Mouse (Mus musculus): ENCODE data around the gene Gpsm2. TPM values are rescaled to one million over a fixed set of nuclear protein-coding genes. Genes with fewer than 3 reads are reported as not detected.

Gene Gpsm2
- polyA plus RNA-seq, 1 experiment from 2014 or later: 20.2 TPM

GRCm38 (mm10) chr3:108721076-108721991 lies 775 bp downstream of the Gpsm2 start:
- no peaks in the 10 kb centered on the region for H3K36me3 ChIP-seq
- H3K27me3 ChIP-seq: no peaks in the 10 kb centered on the region
- H3K9ac ChIP-seq: peak overlapping the region; percentile 77
- H3K4me3 ChIP-seq: peak overlapping the region; percentile 87
- H3K27ac ChIP-seq (replicated peaks): peak overlapping the region; percentile 84
- H3K4me2 ChIP-seq: peak overlapping the region; percentile 75
- no peaks in the 10 kb centered on the region for H3K9me3 ChIP-seq
- WGBS: under 1% methylated on average over 44 of the region's 44 CpGs
- H3K4me1 ChIP-seq (replicated peaks): peaks cover 14% of the 10 kb centered on the region
- no peak; the same call in 1 of the 2 replicates for ATAC-seq (ENCODE audit: low FRiP score, low read depth)

DNA sequence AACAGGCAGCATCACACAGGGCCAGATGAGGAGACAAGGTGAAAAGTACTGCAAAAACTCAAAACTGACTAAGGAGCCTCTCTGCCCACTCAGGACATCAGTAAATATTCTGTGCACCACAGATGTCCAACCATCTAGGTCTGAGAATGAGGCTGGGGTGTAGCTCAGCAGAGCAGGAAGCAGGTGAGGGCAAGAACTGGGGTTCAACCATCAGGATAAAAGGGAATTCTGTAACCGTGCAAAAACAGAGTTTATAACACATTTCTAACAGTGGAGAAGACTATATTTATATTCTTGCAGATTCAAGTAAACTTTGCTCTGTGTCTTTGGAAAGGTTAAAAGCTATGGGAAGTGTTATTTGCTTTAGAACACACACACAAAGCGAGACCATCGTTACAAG lies 2.3 kb downstream of the Gpsm2 start:
- 0 out of 2 replicates have a peak overlapping the region, but pooled peaks have one; percentile 75 for H3K4me2 ChIP-seq
- WGBS: 89% methylated on average over 3 of the region's 3 CpGs

DNA sequence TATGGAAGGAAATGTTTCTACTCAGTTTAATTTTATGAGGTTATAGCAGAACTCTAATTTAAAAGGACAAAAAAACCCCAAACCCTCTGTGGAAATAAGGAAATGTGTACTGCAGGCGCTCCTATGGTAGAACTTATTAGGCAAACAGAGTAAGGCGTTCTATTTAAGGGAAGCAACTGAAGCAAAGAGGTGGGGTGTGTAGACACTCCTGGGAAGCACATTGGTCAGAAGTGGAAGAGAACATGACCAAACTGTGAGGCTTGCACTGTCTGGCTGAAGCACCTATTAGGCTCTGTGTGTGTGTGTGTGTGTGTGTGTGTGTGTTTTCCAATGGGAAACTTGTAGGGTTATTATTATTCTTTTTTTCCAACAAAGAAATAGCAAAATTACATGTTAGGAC lies 2.8 kb downstream of the Gpsm2 start:
- no peaks in the 10 kb centered on the region for H3K9me3 ChIP-seq
- peaks cover 14% of the 10 kb centered on the region for H3K4me1 ChIP-seq (replicated peaks)
- 89% methylated on average over 2 of the region's 2 CpGs for WGBS
- H3K27me3 ChIP-seq: no peaks in the 10 kb centered on the region
- no peak overlapping the region for H3K4me2 ChIP-seq
- no peak overlapping the region for H3K27ac ChIP-seq (replicated peaks)
- no peak overlapping the region for H3K4me3 ChIP-seq
- no peak overlapping the region for H3K9ac ChIP-seq
- ATAC-seq (ENCODE audit: low FRiP score, low read depth): no peak
- no peaks in the 10 kb centered on the region for H3K36me3 ChIP-seq

More for the DNA sequence above, 2.3 kb downstream of the Gpsm2 start:
- Histone ChIP-seq H3K9ac (no peak overlapping the region), H3K9me3 (no peaks in the 10 kb centered on the region), H3K4me1 (replicated peaks) (peaks cover 14% of the 10 kb centered on the region), H3K27me3 (no peaks in the 10 kb centered on the region), H3K4me3 (no peak overlapping the region), H3K27ac (replicated peaks) (no peak overlapping the region), H3K36me3 (no peaks in the 10 kb centered on the region)
- no peak for ATAC-seq (ENCODE audit: low FRiP score, low read depth)

GRCm38 (mm10) chr3:108717896-108718502 lies 4.1 kb downstream of the Gpsm2 start:
- H3K9ac ChIP-seq: no peak overlapping the region
- no peaks in the 10 kb centered on the region for H3K36me3 ChIP-seq
- ATAC-seq (ENCODE audit: low FRiP score, low read depth): no peak
- peaks cover 20% of the 10 kb centered on the region for H3K4me1 ChIP-seq (replicated peaks)
- H3K9me3 ChIP-seq: no peaks in the 10 kb centered on the region
- H3K4me3 ChIP-seq: no peak overlapping the region
- no peak overlapping the region for H3K27ac ChIP-seq (replicated peaks)
- H3K4me2 ChIP-seq: no peak overlapping the region
- WGBS: 88% methylated on average over 3 of the region's 3 CpGs
- H3K27me3 ChIP-seq: no peaks in the 10 kb centered on the region

GRCm38 (mm10) chr3:108714837-108715236 lies 7.3 kb downstream of the Gpsm2 start:
- ATAC-seq (ENCODE audit: low FRiP score, low read depth): no peak
- no peak overlapping the region for H3K4me3 ChIP-seq
- H3K36me3 ChIP-seq: no peaks in the 10 kb centered on the region
- H3K9ac ChIP-seq: no peak overlapping the region
- 96% methylated on average over 4 of the region's 4 CpGs for WGBS
- H3K9me3 ChIP-seq: no peaks in the 10 kb centered on the region
- H3K27ac ChIP-seq (replicated peaks): no peak overlapping the region
- no peak overlapping the region for H3K4me2 ChIP-seq
- peaks cover 10% of the 10 kb centered on the region for H3K4me1 ChIP-seq (replicated peaks)
- H3K27me3 ChIP-seq: no peaks in the 10 kb centered on the region

DNA sequence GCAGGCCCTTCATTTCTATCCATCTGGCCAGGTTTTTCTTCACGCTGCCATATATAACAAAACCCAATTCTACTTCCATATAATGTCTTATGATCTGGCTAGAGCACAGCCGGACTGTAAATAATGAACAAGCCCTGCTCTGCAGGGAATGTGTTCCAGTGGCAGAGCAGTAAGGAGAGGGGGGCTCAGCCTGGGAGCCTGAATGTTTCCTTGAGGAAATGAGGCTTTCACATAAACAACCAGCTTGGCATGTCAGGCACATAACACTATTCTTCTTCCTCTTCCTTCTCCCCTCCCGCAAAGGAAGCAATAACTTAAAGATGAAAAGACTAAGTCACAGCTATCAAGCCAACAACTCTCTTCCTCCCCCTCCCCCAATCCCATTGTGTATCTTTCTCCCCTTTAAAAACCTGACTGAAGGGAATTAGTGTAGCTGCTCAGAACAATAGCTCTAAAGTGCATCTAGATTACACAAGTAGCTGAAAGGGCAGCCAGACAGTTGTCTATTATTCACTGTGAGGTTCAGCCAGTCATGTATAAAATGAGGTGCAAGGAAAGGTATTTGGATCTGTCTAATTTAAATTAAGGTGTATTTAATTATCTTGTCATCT lies 8.9 kb downstream of the Gpsm2 start:
- 0 out of 2 replicates have a peak overlapping the region, but pooled peaks have one; percentile 1 for H3K27ac ChIP-seq (replicated peaks)

GRCm38 (mm10) chr3:108711296-108711695 lies 10.8 kb downstream of the Gpsm2 start:
- Histone ChIP-seq H3K27ac (replicated peaks) (no peak overlapping the region), H3K9me3 (no peaks in the 10 kb centered on the region), H3K4me2 (no peak overlapping the region), H3K4me3 (no peak overlapping the region), H3K27me3 (no peaks in the 10 kb centered on the region), H3K4me1 (replicated peaks) (peaks cover 10% of the 10 kb centered on the region), H3K36me3 (no peaks in the 10 kb centered on the region), H3K9ac (no peak overlapping the region)
- 92% methylated on average over 5 of the region's 5 CpGs for WGBS
- no peak for ATAC-seq (ENCODE audit: low FRiP score, low read depth)

More for the DNA sequence above, 8.9 kb downstream of the Gpsm2 start:
- Histone ChIP-seq H3K4me3 (no peak overlapping the region), H3K36me3 (no peaks in the 10 kb centered on the region), H3K4me1 (replicated peaks) (peaks cover 10% of the 10 kb centered on the region), H3K4me2 (no peak overlapping the region; the same call in 1 of the 2 replicates), H3K9me3 (no peaks in the 10 kb centered on the region), H3K9ac (no peak overlapping the region), H3K27me3 (no peaks in the 10 kb centered on the region)
- WGBS: 33% methylated on average over 3 of the region's 3 CpGs
- no peak for ATAC-seq (ENCODE audit: low FRiP score, low read depth)

DNA sequence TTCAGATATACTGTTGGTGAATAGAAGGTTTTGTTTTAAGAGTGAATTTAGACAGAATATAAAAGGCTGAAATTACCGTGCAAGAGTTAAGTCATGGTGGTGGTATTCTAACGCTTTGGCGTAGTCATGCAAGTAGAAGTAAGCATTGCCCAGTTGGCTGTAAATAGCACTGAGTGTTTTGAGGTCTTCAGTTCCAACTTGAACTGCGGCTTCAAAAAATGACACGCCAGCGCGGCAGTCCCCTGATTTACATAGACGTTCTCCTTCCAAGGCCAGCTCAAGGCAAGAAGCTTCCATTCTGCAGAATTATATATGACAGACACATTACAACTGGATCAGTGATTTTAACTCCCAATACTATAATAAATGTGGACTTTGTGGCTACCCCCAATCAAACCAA lies 19.3 kb downstream of the Gpsm2 start:
- Histone ChIP-seq H3K9me3 (no peaks in the 10 kb centered on the region), H3K27me3 (no peaks in the 10 kb centered on the region), H3K27ac (replicated peaks) (no peak overlapping the region), H3K36me3 (0 out of 2 replicates have a peak, but pooled peaks cover 3% of the 10 kb centered on the region), H3K4me3 (no peak overlapping the region), H3K9ac (no peak overlapping the region), H3K4me1 (replicated peaks) (no peaks in the 10 kb centered on the region), H3K4me2 (no peak overlapping the region)
- WGBS: 96% methylated on average over 8 of the region's 8 CpGs
- no peak for ATAC-seq (ENCODE audit: low FRiP score, low read depth)

- Histone ChIP-seq H3K4me3 (no peak overlapping the region), H3K9ac (no peak overlapping the region), H3K4me1 (replicated peaks) (no peaks in the 10 kb centered on the region), H3K27ac (replicated peaks) (no peak overlapping the region), H3K27me3 (no peaks in the 10 kb centered on the region), H3K4me2 (no peak overlapping the region), H3K9me3 (no peaks in the 10 kb centered on the region), H3K36me3 (0 out of 2 replicates have a peak, but pooled peaks cover 3% of the 10 kb centered on the region)
- no peak for ATAC-seq (ENCODE audit: low FRiP score, low read depth)
- WGBS: 97% methylated on average over 1 of the region's 1 CpGs
These were observed 20.9 kb downstream of the Gpsm2 start for GRCm38 (mm10) chr3:108701256-108701655.

DNA sequence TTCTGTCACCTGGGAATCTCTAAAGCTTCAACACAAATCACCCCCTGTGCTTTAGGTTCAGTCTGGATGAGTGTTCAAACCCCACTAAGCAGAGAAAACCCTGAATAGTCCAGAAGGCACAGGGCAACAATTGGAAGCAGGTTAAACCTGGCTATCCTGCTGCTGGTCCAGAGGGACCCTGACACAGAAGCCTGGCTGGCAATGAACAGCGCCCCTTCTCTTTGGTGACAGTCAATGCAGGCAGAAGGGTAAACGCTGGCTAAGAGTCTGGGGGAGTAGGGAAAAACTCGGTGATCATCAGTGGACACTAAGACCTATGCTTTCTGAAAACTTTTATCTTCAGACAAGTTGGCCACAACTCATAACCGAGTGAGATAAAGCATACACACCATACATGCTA lies 22.3 kb downstream of the Gpsm2 start:
- Histone ChIP-seq H3K4me1 (replicated peaks) (no peaks in the 10 kb centered on the region), H3K27me3 (no peaks in the 10 kb centered on the region), H3K36me3 (peaks cover 3% of the 10 kb centered on the region; the same call in 1 of the 2 replicates), H3K4me3 (no peak overlapping the region), H3K27ac (replicated peaks) (no peak overlapping the region), H3K9ac (no peak overlapping the region), H3K4me2 (no peak overlapping the region), H3K9me3 (no peaks in the 10 kb centered on the region)
- WGBS: 92% methylated on average over 4 of the region's 4 CpGs
- ATAC-seq (ENCODE audit: low FRiP score, low read depth): no peak

DNA sequence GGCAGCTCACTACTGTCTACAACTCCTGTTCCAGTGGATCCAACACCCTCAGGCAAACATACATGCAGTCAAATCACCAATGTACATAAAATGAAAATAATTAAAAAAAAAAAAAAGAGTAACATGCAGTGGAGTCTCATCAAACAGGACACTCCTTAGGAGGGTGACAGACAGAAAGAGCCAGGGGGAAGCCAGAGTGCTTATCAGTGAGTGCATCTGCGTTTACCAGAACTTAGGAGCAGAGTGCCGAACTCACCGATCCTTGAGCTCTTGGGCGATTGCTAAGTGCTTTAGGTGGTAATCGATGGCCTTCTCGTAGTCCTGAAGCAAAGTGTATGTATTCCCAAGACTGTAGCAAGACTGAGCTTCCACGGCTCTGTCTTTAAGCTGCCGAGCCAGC lies 23.4 kb downstream of the Gpsm2 start:
- Histone ChIP-seq H3K9me3 (no peaks in the 10 kb centered on the region), H3K27me3 (no peaks in the 10 kb centered on the region), H3K4me3 (no peak overlapping the region), H3K9ac (no peak overlapping the region), H3K4me2 (no peak overlapping the region), H3K4me1 (replicated peaks) (no peaks in the 10 kb centered on the region), H3K27ac (replicated peaks) (no peak overlapping the region), H3K36me3 (peaks cover 3% of the 10 kb centered on the region; the same call in 1 of the 2 replicates)
- WGBS: 95% methylated on average over 8 of the region's 8 CpGs
- ATAC-seq (ENCODE audit: low FRiP score, low read depth): no peak

GRCm38 (mm10) chr3:108694321-108694720 lies 27.8 kb downstream of the Gpsm2 start:
- Histone ChIP-seq H3K27me3 (no peaks in the 10 kb centered on the region), H3K4me1 (replicated peaks) (no peaks in the 10 kb centered on the region), H3K9ac (no peak overlapping the region), H3K4me2 (no peak overlapping the region), H3K9me3 (no peaks in the 10 kb centered on the region), H3K4me3 (no peak overlapping the region), H3K27ac (replicated peaks) (no peak overlapping the region), H3K36me3 (peaks cover 3% of the 10 kb centered on the region; the same call in 1 of the 2 replicates)
- no peak for ATAC-seq (ENCODE audit: low FRiP score, low read depth)
- 93% methylated on average over 9 of the region's 9 CpGs for WGBS
